Mouse (Mus musculus) heart, postnatal 0 days (tissue): ENCODE measurements around the gene Upp2.

Source experiments
- CTCF ChIP-seq: IDR thresholded peaks from 2 replicates; pipeline ENCODE4 v1.5.1; 2016; ENCODE audit warnings: antibody characterized with exemption, control low read depth, low read depth
- EP300 ChIP-seq: IDR thresholded peaks from 2 replicates; pipeline ENCODE4 v1.6.1; 2016; ENCODE audit warnings: antibody characterized with exemption, low read depth

- TF ChIP-seq CTCF, result no peak
- no peak for TF ChIP-seq EP300
Observed at GRCm38 (mm10) chr2:58657855-58658254, 90.8 kb downstream of the Upp2 start.
